Mouse (Mus musculus): ENCODE measurements around the gene Treml1. TPM values are rescaled to one million over a fixed set of nuclear protein-coding genes. Genes with fewer than 3 reads are reported as not detected.
A peak's percentile ranks its signal among the peaks of the same experiment; 100 is the strongest.
"Not testable (repeated sequence)": the region's sequence is repeated elsewhere in the genome, so short reads cannot be mapped to it uniquely, and the experiment has no call there.

Treml1 gene
- polyA plus RNA-seq, 1 experiment from 2014 or later = 2.6 TPM

DNA sequence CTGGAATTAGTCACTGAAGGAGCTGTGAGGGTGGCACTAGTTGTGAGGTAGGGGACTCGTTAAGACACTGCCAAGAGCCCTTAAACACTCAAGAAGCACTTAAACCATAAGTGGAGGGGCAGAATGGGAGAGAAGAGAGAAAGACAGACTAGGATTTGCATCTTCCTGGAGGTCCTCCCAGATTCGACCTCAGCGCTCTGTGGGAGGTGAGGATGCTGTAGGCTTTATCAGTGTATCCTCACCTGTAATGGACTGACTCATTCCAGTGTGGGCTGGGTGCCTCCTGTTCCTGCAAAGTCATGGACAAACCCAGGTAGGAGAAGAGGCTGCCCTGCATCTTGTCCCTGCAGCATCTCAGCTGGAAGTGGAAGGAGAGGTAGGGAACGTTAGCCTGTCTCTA, 12.9 kb upstream of the Treml1 start:
- DNase-seq (ENCODE audit: low spot score) (peak; percentile 35), ATAC-seq (replicated peaks; ENCODE audit: low FRiP score) (no peak)
- Histone ChIP-seq H3K4me3 (ENCODE audit: low read depth, low read length) (no peak overlapping the region), H3K9ac (ENCODE audit: low read length) (no peak overlapping the region), H3K27me3 (ENCODE audit: control insufficient read depth, insufficient read depth, low read length) (no peaks in the 10 kb centered on the region), H3K4me1 (replicated peaks; ENCODE audit: control insufficient read depth, insufficient read depth, low read length) (no peaks in the 10 kb centered on the region), H3K9me3 (ENCODE audit: control insufficient read depth, low read length) (no peaks in the 10 kb centered on the region), H3K36me3 (ENCODE audit: control insufficient read depth, insufficient read depth, low read length) (no peaks in the 10 kb centered on the region), H3K27ac (ENCODE audit: low read depth, low read length) (no peak overlapping the region), H3K4me2 (ENCODE audit: low read depth, low read length, severe bottlenecking) (no peak overlapping the region)
- 58% methylated on average over 4 of the region's 4 CpGs for WGBS

DNA sequence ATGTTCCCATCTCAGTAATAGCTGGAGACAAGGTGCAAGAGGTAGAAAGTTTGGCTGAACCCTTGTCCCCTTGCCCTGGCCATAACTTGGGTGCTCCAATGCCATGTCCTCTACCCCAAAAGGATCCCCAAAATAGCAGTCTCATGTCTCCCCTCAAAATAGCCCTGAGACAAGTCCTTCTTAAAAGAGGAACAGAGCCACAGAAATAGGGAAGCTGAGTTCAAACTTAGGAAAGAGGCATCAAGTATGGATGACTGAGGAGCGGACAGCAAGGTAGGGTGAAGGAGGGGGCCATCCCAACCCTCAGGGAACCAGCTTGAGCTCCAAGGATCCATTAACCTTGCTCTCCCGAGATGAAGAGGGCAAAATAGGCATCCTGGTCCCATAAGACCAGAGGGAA, 12.4 kb upstream of the Treml1 start:
- DNase-seq (ENCODE audit: low spot score) (no peak), ATAC-seq (replicated peaks; ENCODE audit: low FRiP score) (no peak)
- H3K4me1 ChIP-seq (replicated peaks; ENCODE audit: control insufficient read depth, insufficient read depth, low read length) = no peaks in the 10 kb centered on the region
- H3K36me3 ChIP-seq (ENCODE audit: control insufficient read depth, insufficient read depth, low read length) = no peaks in the 10 kb centered on the region
- no peaks in the 10 kb centered on the region for H3K9me3 ChIP-seq (ENCODE audit: control insufficient read depth, low read length)
- H3K27me3 ChIP-seq (ENCODE audit: control insufficient read depth, insufficient read depth, low read length) = no peaks in the 10 kb centered on the region
- no peak overlapping the region for H3K27ac ChIP-seq (ENCODE audit: low read depth, low read length)
- H3K9ac ChIP-seq (ENCODE audit: low read length) = no peak overlapping the region
- no peak overlapping the region for H3K4me2 ChIP-seq (ENCODE audit: low read depth, low read length, severe bottlenecking)
- 81% methylated on average over 2 of the region's 2 CpGs for WGBS
- H3K4me3 ChIP-seq (ENCODE audit: low read depth, low read length) = no peak overlapping the region

DNA sequence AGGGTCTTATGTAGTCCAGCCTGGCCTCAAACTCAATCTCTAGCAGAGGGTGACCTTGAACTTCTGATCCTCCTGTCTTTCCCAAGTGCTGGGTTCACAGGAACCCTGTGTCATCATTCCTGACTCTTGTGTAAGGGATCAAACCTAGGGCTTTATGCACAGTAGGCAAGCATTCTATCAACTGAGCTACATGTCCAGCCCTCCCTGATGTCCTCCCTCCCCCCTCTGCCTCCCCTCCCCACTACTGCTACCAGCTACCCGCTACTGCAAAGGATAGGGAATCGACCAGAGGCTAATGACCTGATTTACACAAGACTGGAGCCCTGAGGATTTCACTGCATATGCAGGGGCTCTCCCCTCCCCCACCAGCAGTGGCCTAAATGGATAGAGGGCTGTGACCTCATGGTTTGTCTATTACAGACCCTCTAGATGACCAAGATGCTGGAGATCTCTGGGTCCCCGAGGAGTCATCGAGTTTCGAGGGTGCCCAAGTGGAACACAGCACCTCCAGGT, 9.0 kb upstream of the Treml1 start:
- no peak overlapping the region for H3K9ac ChIP-seq (ENCODE audit: low read length)
- H3K4me1 ChIP-seq (replicated peaks; ENCODE audit: control insufficient read depth, insufficient read depth, low read length) = no peaks in the 10 kb centered on the region
- no peak overlapping the region for H3K27ac ChIP-seq (ENCODE audit: low read depth, low read length)
- no peaks in the 10 kb centered on the region for H3K27me3 ChIP-seq (ENCODE audit: control insufficient read depth, insufficient read depth, low read length)
- no peak overlapping the region for H3K4me3 ChIP-seq (ENCODE audit: low read depth, low read length)
- ATAC-seq (replicated peaks; ENCODE audit: low FRiP score) (no peak), DNase-seq (ENCODE audit: low spot score) (no peak)
- H3K36me3 ChIP-seq (ENCODE audit: control insufficient read depth, insufficient read depth, low read length) = no peaks in the 10 kb centered on the region
- H3K9me3 ChIP-seq (ENCODE audit: control insufficient read depth, low read length) = no peaks in the 10 kb centered on the region
- WGBS = 84% methylated on average over 5 of the region's 5 CpGs
- H3K4me2 ChIP-seq (ENCODE audit: low read depth, low read length, severe bottlenecking) = no peak overlapping the region

DNA sequence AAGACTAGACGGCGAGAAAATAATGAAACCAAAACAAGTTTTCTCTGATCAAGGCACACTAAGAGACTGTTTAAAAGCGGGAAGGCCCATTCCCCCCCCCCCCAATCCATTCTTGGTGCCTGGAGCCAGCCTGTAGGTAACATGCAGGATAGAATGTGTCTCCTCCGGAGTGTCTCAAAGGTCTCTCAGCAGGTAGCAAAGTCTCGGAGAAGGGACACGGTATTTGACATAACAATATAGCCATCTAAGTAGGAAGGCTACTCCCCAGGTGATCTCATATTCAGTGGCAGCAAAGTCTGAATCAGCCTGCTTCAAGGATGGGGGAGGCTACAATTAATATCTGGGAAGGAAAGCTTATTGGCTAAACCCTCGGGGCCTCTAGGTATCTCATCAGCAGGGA, 6.7 kb upstream of the Treml1 start:
- WGBS = 67% methylated on average over 7 of the region's 7 CpGs

DNA sequence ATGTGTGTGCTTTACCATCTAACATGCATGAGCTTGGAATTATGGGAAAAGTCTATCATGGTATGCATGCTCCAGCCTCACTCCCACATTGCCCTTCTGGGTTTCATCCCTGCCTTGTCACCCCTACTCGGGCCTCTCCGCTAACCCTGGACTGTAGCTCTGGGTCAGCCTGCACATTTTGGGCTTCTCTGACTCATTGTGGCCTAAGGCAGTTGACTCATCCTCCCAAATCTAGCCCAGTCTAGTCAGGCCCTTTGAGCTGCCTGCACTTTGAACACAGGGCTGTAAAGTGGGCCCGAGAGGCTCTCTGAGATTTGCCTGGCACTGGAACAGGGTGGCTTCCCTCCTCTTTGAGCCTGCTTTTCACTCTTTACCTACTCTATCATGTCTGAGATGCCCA, 3.9 kb upstream of the Treml1 start:
- Histone ChIP-seq H3K4me2 (ENCODE audit: low read depth, low read length, severe bottlenecking) (no peak overlapping the region), H3K9ac (ENCODE audit: low read length) (no peak overlapping the region), H3K36me3 (ENCODE audit: control insufficient read depth, insufficient read depth, low read length) (no peaks in the 10 kb centered on the region), H3K27ac (ENCODE audit: low read depth, low read length) (no peak overlapping the region), H3K4me3 (ENCODE audit: low read depth, low read length) (no peak overlapping the region), H3K9me3 (ENCODE audit: control insufficient read depth, low read length) (no peaks in the 10 kb centered on the region), H3K27me3 (ENCODE audit: control insufficient read depth, insufficient read depth, low read length) (no peaks in the 10 kb centered on the region), H3K4me1 (replicated peaks; ENCODE audit: control insufficient read depth, insufficient read depth, low read length) (no peaks in the 10 kb centered on the region)
- WGBS = 93% methylated on average over 3 of the region's 3 CpGs
- ATAC-seq (replicated peaks; ENCODE audit: low FRiP score) = no peak
- DNase-seq (ENCODE audit: low spot score) = no peak

More for the DNA sequence above, 6.7 kb upstream of the Treml1 start:
- not testable (repeated sequence) for H3K4me1 ChIP-seq (replicated peaks; ENCODE audit: control insufficient read depth, insufficient read depth, low read length); DNase-seq (ENCODE audit: low spot score); H3K36me3 ChIP-seq (ENCODE audit: control insufficient read depth, insufficient read depth, low read length); ATAC-seq (replicated peaks; ENCODE audit: low FRiP score); H3K4me2 ChIP-seq (ENCODE audit: low read depth, low read length, severe bottlenecking); H3K9ac ChIP-seq (ENCODE audit: low read length); H3K9me3 ChIP-seq (ENCODE audit: control insufficient read depth, low read length); H3K27ac ChIP-seq (ENCODE audit: low read depth, low read length); H3K4me3 ChIP-seq (ENCODE audit: low read depth, low read length); H3K27me3 ChIP-seq (ENCODE audit: control insufficient read depth, insufficient read depth, low read length)

DNA sequence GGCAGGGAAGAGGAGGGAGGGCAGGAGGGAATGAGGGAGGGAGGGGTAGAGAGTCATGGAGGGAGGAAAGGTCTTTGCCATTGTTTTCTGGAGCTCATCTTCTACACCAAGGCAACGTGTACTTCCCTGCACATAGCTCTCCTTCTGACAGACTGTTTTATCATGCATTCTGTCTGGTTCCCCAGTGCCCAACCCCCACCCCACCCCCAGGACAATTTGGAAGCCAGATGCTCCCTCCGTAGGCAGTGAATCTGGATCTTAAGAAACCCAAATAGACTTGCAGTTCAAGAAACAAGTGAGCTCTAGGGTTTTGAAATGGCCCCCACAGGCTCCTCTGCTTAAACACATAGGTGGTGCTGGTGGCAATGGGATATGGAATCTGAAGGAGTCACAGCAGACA, 1.8 kb upstream of the Treml1 start:
- Histone ChIP-seq H3K4me1 (replicated peaks; ENCODE audit: control insufficient read depth, insufficient read depth, low read length) (no peaks in the 10 kb centered on the region), H3K9me3 (ENCODE audit: control insufficient read depth, low read length) (no peaks in the 10 kb centered on the region)
- ATAC-seq (replicated peaks; ENCODE audit: low FRiP score) = no peak

DNA sequence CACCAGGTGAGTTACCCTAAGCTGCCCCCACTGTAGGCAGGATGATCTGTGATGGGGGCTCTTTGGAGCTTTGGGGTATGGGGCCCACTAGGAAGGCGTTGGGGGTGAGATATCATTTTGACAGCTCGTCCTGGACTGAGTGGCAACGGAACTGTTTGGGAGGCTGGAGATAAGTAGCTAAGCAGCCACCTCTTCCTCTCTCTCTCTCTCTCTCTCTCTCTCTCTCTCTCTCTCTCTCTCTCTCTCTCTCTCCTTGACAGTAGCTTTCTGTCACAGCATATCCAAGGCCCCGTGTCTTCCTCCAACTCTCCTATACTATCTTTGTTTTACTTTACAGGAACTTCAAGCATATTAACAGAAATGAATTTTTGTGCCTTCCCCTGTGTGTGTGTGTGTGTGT, 746 bp downstream of the Treml1 start:
- no peak for DNase-seq (ENCODE audit: low spot score)

More for the DNA sequence above, 1.8 kb upstream of the Treml1 start:
- Histone ChIP-seq H3K27me3 (ENCODE audit: control insufficient read depth, insufficient read depth, low read length) (no peaks in the 10 kb centered on the region), H3K36me3 (ENCODE audit: control insufficient read depth, insufficient read depth, low read length) (no peaks in the 10 kb centered on the region), H3K9ac (ENCODE audit: low read length) (no peak overlapping the region), H3K4me2 (ENCODE audit: low read depth, low read length, severe bottlenecking) (no peak overlapping the region), H3K4me3 (ENCODE audit: low read depth, low read length) (no peak overlapping the region), H3K27ac (ENCODE audit: low read depth, low read length) (no peak overlapping the region)
- no peak for DNase-seq (ENCODE audit: low spot score)
- 65% methylated on average over 2 of the region's 2 CpGs for WGBS

DNA sequence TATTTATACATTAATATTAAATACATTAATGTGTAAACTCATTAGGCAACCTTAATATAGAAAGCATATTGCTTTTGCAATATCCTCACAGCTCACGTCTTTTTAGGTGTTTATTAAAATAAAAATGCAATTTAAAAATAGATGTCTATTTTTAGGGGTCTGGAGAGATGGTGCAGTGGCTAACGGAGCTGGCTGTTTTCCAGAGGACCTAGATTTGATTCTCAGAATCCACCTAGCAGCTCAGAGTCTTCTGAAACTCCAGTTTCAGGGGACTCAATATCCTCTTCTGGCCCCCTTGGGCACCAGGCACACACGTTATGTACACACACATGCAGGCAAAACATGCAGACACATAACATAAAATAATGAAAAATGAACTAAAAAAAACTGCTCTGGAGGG, 2.6 kb downstream of the Treml1 start:
- no peaks in the 10 kb centered on the region for H3K9me3 ChIP-seq (ENCODE audit: control insufficient read depth, low read length)
- H3K27ac ChIP-seq (ENCODE audit: low read depth, low read length) = no peak overlapping the region
- WGBS = 87% methylated on average over 3 of the region's 3 CpGs
- no peaks in the 10 kb centered on the region for H3K36me3 ChIP-seq (ENCODE audit: control insufficient read depth, insufficient read depth, low read length)
- no peak overlapping the region for H3K4me3 ChIP-seq (ENCODE audit: low read depth, low read length)
- H3K27me3 ChIP-seq (ENCODE audit: control insufficient read depth, insufficient read depth, low read length) = no peaks in the 10 kb centered on the region
- H3K9ac ChIP-seq (ENCODE audit: low read length) = no peak overlapping the region
- H3K4me2 ChIP-seq (ENCODE audit: low read depth, low read length, severe bottlenecking) = no peak overlapping the region
- no peak for ATAC-seq (replicated peaks; ENCODE audit: low FRiP score)
- no peak for DNase-seq (ENCODE audit: low spot score)
- no peaks in the 10 kb centered on the region for H3K4me1 ChIP-seq (replicated peaks; ENCODE audit: control insufficient read depth, insufficient read depth, low read length)

More for the DNA sequence above, 746 bp downstream of the Treml1 start:
- Histone ChIP-seq H3K4me1 (replicated peaks; ENCODE audit: control insufficient read depth, insufficient read depth, low read length) (no peaks in the 10 kb centered on the region), H3K9me3 (ENCODE audit: control insufficient read depth, low read length) (no peaks in the 10 kb centered on the region), H3K36me3 (ENCODE audit: control insufficient read depth, insufficient read depth, low read length) (no peaks in the 10 kb centered on the region), H3K27ac (ENCODE audit: low read depth, low read length) (no peak overlapping the region), H3K4me3 (ENCODE audit: low read depth, low read length) (no peak overlapping the region), H3K4me2 (ENCODE audit: low read depth, low read length, severe bottlenecking) (no peak overlapping the region), H3K27me3 (ENCODE audit: control insufficient read depth, insufficient read depth, low read length) (no peaks in the 10 kb centered on the region), H3K9ac (ENCODE audit: low read length) (no peak overlapping the region)
- ATAC-seq (replicated peaks; ENCODE audit: low FRiP score) = no peak
- WGBS = 86% methylated on average over 4 of the region's 4 CpGs

DNA sequence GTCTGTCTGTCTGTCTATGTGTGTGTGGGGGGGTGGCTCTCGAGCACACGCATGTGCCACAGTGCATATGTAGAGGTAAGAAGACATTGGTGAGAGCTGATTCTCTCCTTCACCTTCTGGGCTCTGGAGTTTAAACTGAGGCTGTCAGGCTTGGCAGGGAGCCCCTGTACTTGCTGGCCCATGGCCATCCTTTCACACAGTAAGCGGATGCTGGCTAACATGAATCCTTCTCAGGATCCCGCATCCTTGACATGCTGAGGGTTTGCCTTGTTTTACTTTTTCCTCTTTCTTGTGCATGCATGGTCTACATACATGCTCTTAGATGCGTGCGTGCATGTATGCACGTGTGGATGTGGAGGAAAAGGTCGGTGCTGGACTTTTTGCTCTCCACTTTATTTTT, 3.2 kb downstream of the Treml1 start:
- ATAC-seq (replicated peaks; ENCODE audit: low FRiP score) (no peak), DNase-seq (ENCODE audit: low spot score) (no peak)
- Histone ChIP-seq H3K4me3 (ENCODE audit: low read depth, low read length) (no peak overlapping the region), H3K4me2 (ENCODE audit: low read depth, low read length, severe bottlenecking) (no peak overlapping the region), H3K9ac (ENCODE audit: low read length) (no peak overlapping the region), H3K4me1 (replicated peaks; ENCODE audit: control insufficient read depth, insufficient read depth, low read length) (no peaks in the 10 kb centered on the region), H3K36me3 (ENCODE audit: control insufficient read depth, insufficient read depth, low read length) (no peaks in the 10 kb centered on the region), H3K27me3 (ENCODE audit: control insufficient read depth, insufficient read depth, low read length) (no peaks in the 10 kb centered on the region), H3K27ac (ENCODE audit: low read depth, low read length) (no peak overlapping the region), H3K9me3 (ENCODE audit: control insufficient read depth, low read length) (no peaks in the 10 kb centered on the region)
- 93% methylated on average over 8 of the region's 8 CpGs for WGBS

All from forebrain, embryonic 11.5 days (tissue).